Mouse (Mus musculus) midbrain, embryonic 15.5 days (tissue): ENCODE measurements at regions not wholly inside any gene's neighbourhood (a gene's known extent, or its start where the extent isn't known, plus 50 kb on each side); places are given as distances from the start of the nearest gene placed in this dataset.
"Not testable (repeated sequence)": the region's sequence is repeated elsewhere in the genome, so short reads cannot be mapped to it uniquely, and the experiment has no call there.

Experiments
- ATAC-seq: fragments of 200-750 bp; cut with Nextera tagmentation; replicated peaks from 2 replicates; pipeline ENCODE4 v1.8.0; 2017; ENCODE audit warnings: moderate TSS enrichment
- H3K27ac ChIP-seq: fragments of 300-500 bp; sonication (generic); 2 replicates; pipeline ENCODE4 v1.5.1; 2015; ENCODE audit warnings: mild to moderate bottlenecking, inconsistent platforms
- H3K27me3 ChIP-seq: fragments of 300-500 bp; sonication (generic); replicated peaks from 2 replicates; pipeline ENCODE4 v1.6.1; 2015; ENCODE audit warnings: inconsistent platforms
- H3K36me3 ChIP-seq: fragments of 300-500 bp; sonication (generic); replicated peaks from 2 replicates; pipeline ENCODE4 v1.6.1; 2015; ENCODE audit warnings: inconsistent platforms
- H3K4me1 ChIP-seq: fragments of 300-500 bp; sonication (generic); 2 replicates; pipeline ENCODE4 v1.6.1; 2015; ENCODE audit warnings: inconsistent platforms
- H3K4me2 ChIP-seq: fragments of 300-500 bp; sonication (generic); 2 replicates; pipeline ENCODE4 v1.6.1; 2015; ENCODE audit warnings: inconsistent platforms, mild to moderate bottlenecking, moderate library complexity
- H3K4me3 ChIP-seq: fragments of 300-500 bp; sonication (generic); 2 replicates; pipeline ENCODE4 v1.5.1; 2015; ENCODE audit warnings: mild to moderate bottlenecking, inconsistent platforms
- H3K9ac ChIP-seq: fragments of 300-500 bp; sonication (generic); 2 replicates; pipeline ENCODE4 v1.6.1; 2015; ENCODE audit warnings: mild to moderate bottlenecking, inconsistent platforms
- H3K9me3 ChIP-seq: fragments of 300-500 bp; sonication (generic); 2 replicates; pipeline ENCODE4 v1.6.1; 2016; ENCODE audit warnings: inconsistent platforms
- WGBS: fragments of 180-500 bp; shearing (Covaris S2); methylation state at CpG from one replicate; pipeline ENCODE4 v1.1.7; 2015; ENCODE audit warnings: mixed read lengths; 5-methylcytosine and 5-hydroxymethylcytosine counted together

- no peak overlapping the region; the same call in 1 of the 2 replicates for H3K9ac ChIP-seq
- no peaks in the 10 kb centered on the region for H3K27me3 ChIP-seq
- H3K4me1 ChIP-seq, result peaks cover 21% of the 10 kb centered on the region
- H3K36me3 ChIP-seq, result no peaks in the 10 kb centered on the region
- H3K4me3 ChIP-seq, result no peak overlapping the region
- H3K4me2 ChIP-seq, result no peak overlapping the region
- no peaks in the 10 kb centered on the region for H3K9me3 ChIP-seq
- H3K27ac ChIP-seq, result peak overlapping the region; percentile 67
- 6% methylated on average over 3 of the region's 3 CpGs for WGBS
- no peak for ATAC-seq
These were observed 96.7 kb upstream of the Tspan5 start for GRCm38 (mm10) chr3:138645320-138645719.

GRCm38 (mm10) chr3:138649699-138650098 lies 92.3 kb upstream of the Tspan5 start:
- H3K9me3 ChIP-seq, result no peaks in the 10 kb centered on the region
- whole genome bisulfite sequencing, result 89% methylated on average over 6 of the region's 6 CpGs
- no peak overlapping the region for H3K4me3 ChIP-seq
- peaks cover 8% of the 10 kb centered on the region for H3K4me1 ChIP-seq
- H3K9ac ChIP-seq, result no peak overlapping the region
- H3K36me3 ChIP-seq, result no peaks in the 10 kb centered on the region
- no peak overlapping the region for H3K4me2 ChIP-seq
- H3K27ac ChIP-seq, result no peak overlapping the region
- H3K27me3 ChIP-seq, result no peaks in the 10 kb centered on the region
- ATAC-seq, result no peak

- H3K27me3 ChIP-seq, H3K9me3 ChIP-seq, ATAC-seq, H3K4me3 ChIP-seq, H3K36me3 ChIP-seq, H3K9ac ChIP-seq, H3K4me2 ChIP-seq, H3K27ac ChIP-seq, H3K4me1 ChIP-seq: not testable (repeated sequence)
- WGBS, result 92% methylated on average over 4 of the region's 4 CpGs
These were observed 91.3 kb upstream of the Tspan5 start for GRCm38 (mm10) chr3:138650671-138651070.

GRCm38 (mm10) chr3:138651361-138652205 lies 90.4 kb upstream of the Tspan5 start:
- no peak overlapping the region for H3K9ac ChIP-seq
- H3K4me1 ChIP-seq, result no peaks in the 10 kb centered on the region
- no peaks in the 10 kb centered on the region for H3K9me3 ChIP-seq
- ATAC-seq, result no peak
- H3K27ac ChIP-seq, result no peak overlapping the region
- WGBS, result 82% methylated on average over 12 of the region's 12 CpGs
- H3K4me3 ChIP-seq, result no peak overlapping the region
- no peaks in the 10 kb centered on the region for H3K27me3 ChIP-seq
- H3K4me2 ChIP-seq, result no peak overlapping the region
- no peaks in the 10 kb centered on the region for H3K36me3 ChIP-seq

GRCm38 (mm10) chr3:138652206-138652605 lies 89.8 kb upstream of the Tspan5 start:
- 92% methylated on average over 2 of the region's 2 CpGs for WGBS
- no peak for ATAC-seq
- H3K27ac ChIP-seq, result no peak overlapping the region
- H3K4me3 ChIP-seq, result no peak overlapping the region
- H3K27me3 ChIP-seq, result no peaks in the 10 kb centered on the region
- no peak overlapping the region for H3K9ac ChIP-seq
- no peaks in the 10 kb centered on the region for H3K9me3 ChIP-seq
- H3K36me3 ChIP-seq, result no peaks in the 10 kb centered on the region
- no peak overlapping the region for H3K4me2 ChIP-seq
- H3K4me1 ChIP-seq, result no peaks in the 10 kb centered on the region

GRCm38 (mm10) chr3:138652685-138653084 lies 89.3 kb upstream of the Tspan5 start:
- H3K36me3 ChIP-seq, result no peaks in the 10 kb centered on the region
- WGBS, result 87% methylated on average over 4 of the region's 4 CpGs
- no peak overlapping the region for H3K27ac ChIP-seq
- no peaks in the 10 kb centered on the region for H3K9me3 ChIP-seq
- no peak overlapping the region for H3K4me2 ChIP-seq
- H3K4me1 ChIP-seq, result no peaks in the 10 kb centered on the region
- H3K27me3 ChIP-seq, result no peaks in the 10 kb centered on the region
- H3K9ac ChIP-seq, result no peak overlapping the region
- ATAC-seq, result no peak
- no peak overlapping the region for H3K4me3 ChIP-seq

- H3K27me3 ChIP-seq, result no peaks in the 10 kb centered on the region
- no peak for ATAC-seq
- no peak overlapping the region for H3K9ac ChIP-seq
- no peaks in the 10 kb centered on the region for H3K9me3 ChIP-seq
- no peaks in the 10 kb centered on the region for H3K4me1 ChIP-seq
- no peaks in the 10 kb centered on the region for H3K36me3 ChIP-seq
- no peak overlapping the region for H3K4me3 ChIP-seq
- H3K27ac ChIP-seq, result no peak overlapping the region
- WGBS, result 92% methylated on average over 13 of the region's 13 CpGs
- no peak overlapping the region for H3K4me2 ChIP-seq
These were observed 88.3 kb upstream of the Tspan5 start for GRCm38 (mm10) chr3:138653549-138654246.

- H3K4me2 ChIP-seq, result no peak overlapping the region
- no peaks in the 10 kb centered on the region for H3K4me1 ChIP-seq
- H3K27ac ChIP-seq, result no peak overlapping the region
- no peak overlapping the region for H3K9ac ChIP-seq
- ATAC-seq, result no peak
- no peaks in the 10 kb centered on the region for H3K36me3 ChIP-seq
- no peaks in the 10 kb centered on the region for H3K9me3 ChIP-seq
- WGBS, result 72% methylated on average over 16 of the region's 16 CpGs
- no peak overlapping the region for H3K4me3 ChIP-seq
- no peaks in the 10 kb centered on the region for H3K27me3 ChIP-seq
These were observed 87.2 kb upstream of the Tspan5 start for GRCm38 (mm10) chr3:138654610-138655371.

GRCm38 (mm10) chr3:138655479-138655878 lies 86.5 kb upstream of the Tspan5 start:
- H3K4me3 ChIP-seq, result no peak overlapping the region
- no peak overlapping the region for H3K9ac ChIP-seq
- no peak overlapping the region for H3K4me2 ChIP-seq
- 70% methylated on average over 3 of the region's 3 CpGs for WGBS
- H3K27me3 ChIP-seq, result no peaks in the 10 kb centered on the region
- H3K36me3 ChIP-seq, result no peaks in the 10 kb centered on the region
- H3K9me3 ChIP-seq, result no peaks in the 10 kb centered on the region
- H3K4me1 ChIP-seq, result no peaks in the 10 kb centered on the region
- no peak for ATAC-seq
- 0 out of 2 replicates have a peak overlapping the region, but pooled peaks have one; percentile 22 for H3K27ac ChIP-seq

GRCm38 (mm10) chr3:138662625-138663024 lies 79.4 kb upstream of the Tspan5 start:
- Histone ChIP-seq H3K27ac (no peak overlapping the region), H3K9me3 (no peaks in the 10 kb centered on the region), H3K4me2 (no peak overlapping the region), H3K9ac (no peak overlapping the region), H3K4me3 (no peak overlapping the region), H3K4me1 (no peaks in the 10 kb centered on the region), H3K27me3 (no peaks in the 10 kb centered on the region), H3K36me3 (no peaks in the 10 kb centered on the region)
- WGBS, result 93% methylated on average over 2 of the region's 2 CpGs
- no peak for ATAC-seq

- Histone ChIP-seq H3K36me3 (no peaks in the 10 kb centered on the region), H3K4me3 (no peak overlapping the region), H3K4me2 (no peak overlapping the region), H3K4me1 (no peaks in the 10 kb centered on the region), H3K27me3 (no peaks in the 10 kb centered on the region), H3K9me3 (no peaks in the 10 kb centered on the region), H3K9ac (no peak overlapping the region), H3K27ac (no peak overlapping the region)
- 0 out of 2 replicates have a peak, but pooled peaks have one; percentile 45 for ATAC-seq
- 78% methylated on average over 14 of the region's 14 CpGs for WGBS
These were observed 73.5 kb upstream of the Tspan5 start for GRCm38 (mm10) chr3:138668394-138669092.

- 38% methylated on average over 2 of the region's 2 CpGs for WGBS
- ATAC-seq, result no peak
- no peak overlapping the region for H3K4me2 ChIP-seq
These were observed 66.1 kb upstream of the Tspan5 start for GRCm38 (mm10) chr3:138675881-138676280.

More at GRCm38 (mm10) chr3:138675881-138676280, 66.1 kb upstream of the Tspan5 start:
- Histone ChIP-seq H3K4me3 (no peak overlapping the region), H3K9me3 (no peaks in the 10 kb centered on the region), H3K27me3 (no peaks in the 10 kb centered on the region), H3K4me1 (no peaks in the 10 kb centered on the region), H3K36me3 (no peaks in the 10 kb centered on the region), H3K27ac (no peak overlapping the region), H3K9ac (no peak overlapping the region)
